Mouse (Mus musculus) hindbrain, embryonic 11.5 days (tissue): Measurements from ENCODE around the gene Scn10a. TPM values are rescaled to one million over a fixed set of nuclear protein-coding genes. Genes with fewer than 3 reads are reported as not detected.
A peak's percentile ranks its signal among the peaks of the same experiment; 100 is the strongest.

Experiments used
- ATAC-seq: fragments of 200-750 bp; cut with Nextera tagmentation; 2 replicates; pipeline ENCODE4 v1.8.0; 2017; ENCODE audit warnings: mild to moderate bottlenecking, moderate TSS enrichment, moderate library complexity; ENCODE audit not compliant: low FRiP score
- DNase-seq: peaks from one replicate; pipeline ENCODE4 v3.0.0-alpha.2; 2015; ENCODE audit warnings: low spot score
- H3K27ac ChIP-seq: fragments of 300-500 bp; sonication (generic); 2 replicates; pipeline ENCODE4 v1.5.1; 2014; ENCODE audit warnings: mild to moderate bottlenecking, low read depth, low read length
- H3K27me3 ChIP-seq: fragments of 300-500 bp; sonication (generic); 2 replicates; pipeline ENCODE4 v1.6.1; 2014; ENCODE audit warnings: mild to moderate bottlenecking, low read length, moderate library complexity, mixed read lengths; ENCODE audit not compliant: control insufficient read depth, insufficient read depth
- H3K36me3 ChIP-seq: fragments of 300-500 bp; sonication (generic); 2 replicates; pipeline ENCODE4 v1.6.1; 2014; ENCODE audit warnings: mild to moderate bottlenecking, low read length, moderate library complexity, mixed read lengths; ENCODE audit not compliant: control insufficient read depth, insufficient read depth
- H3K4me1 ChIP-seq: fragments of 300-500 bp; sonication (generic); replicated peaks from 2 replicates; pipeline ENCODE4 v1.6.1; 2014; ENCODE audit warnings: low read length, mixed read lengths; ENCODE audit not compliant: control insufficient read depth, insufficient read depth
- H3K4me2 ChIP-seq: fragments of 300-500 bp; sonication (generic); replicated peaks from 2 replicates; pipeline ENCODE4 v1.6.1; 2014; ENCODE audit warnings: mild to moderate bottlenecking, low read depth, low read length
- H3K4me3 ChIP-seq: fragments of 300-500 bp; sonication (generic); 2 replicates; pipeline ENCODE4 v1.5.1; 2014; ENCODE audit warnings: low read depth, low read length
- H3K9ac ChIP-seq: fragments of 300-500 bp; sonication (generic); 2 replicates; pipeline ENCODE4 v1.6.1; 2014; ENCODE audit warnings: low read depth, low read length
- H3K9me3 ChIP-seq: fragments of 300-500 bp; sonication (generic); 2 replicates; pipeline ENCODE4 v1.6.1; 2016; ENCODE audit warnings: low read length; ENCODE audit not compliant: control insufficient read depth
- WGBS: fragments of 180-500 bp; shearing (Covaris S2); extraction: QIAGEN DNeasy Blood & Tissue Kit; methylation state at CpG from one replicate; pipeline ENCODE4 v1.1.7; 2014; 5-methylcytosine and 5-hydroxymethylcytosine counted together
- polyA plus RNA-seq: library from polyadenylated mRNA; unstranded; fragments of >200 nt; fragmentation: Nextera tagmentation; extraction: Ambion mirVana; gene quantifications from 2 replicates; pipeline ENCODE4 v1.2.1, GENCODE M21; 2014

Scn10a gene
- polyA plus RNA-seq, 1 experiment from 2014 or later, result 0.26 TPM

GRCm38 (mm10) chr9:119728412-119729097, 9.4 kb upstream of the Scn10a start:
- H3K36me3 ChIP-seq, result no peaks in the 10 kb centered on the region
- H3K4me1 ChIP-seq, result no peaks in the 10 kb centered on the region; the same call in 1 of the 2 replicates
- H3K9ac ChIP-seq, result no peak overlapping the region
- DNase-seq (no peak), ATAC-seq (no peak)
- no peaks in the 10 kb centered on the region for H3K9me3 ChIP-seq
- WGBS, result 89% methylated on average over 11 of the region's 11 CpGs
- H3K4me2 ChIP-seq, result no peak overlapping the region
- no peaks in the 10 kb centered on the region for H3K27me3 ChIP-seq
- H3K27ac ChIP-seq, result no peak overlapping the region
- H3K4me3 ChIP-seq, result no peak overlapping the region

- no peak for ATAC-seq
- H3K9ac ChIP-seq, result no peak overlapping the region
- 95% methylated on average over 4 of the region's 4 CpGs for WGBS
Measured at GRCm38 (mm10) chr9:119726990-119727389, 7.9 kb upstream of the Scn10a start.

GRCm38 (mm10) chr9:119725293-119725862, 6.3 kb upstream of the Scn10a start:
- Histone ChIP-seq H3K4me1 (no peaks in the 10 kb centered on the region), H3K27ac (no peak overlapping the region), H3K27me3 (no peaks in the 10 kb centered on the region), H3K36me3 (no peaks in the 10 kb centered on the region), H3K9me3 (no peaks in the 10 kb centered on the region), H3K4me3 (no peak overlapping the region), H3K4me2 (no peak overlapping the region), H3K9ac (no peak overlapping the region)
- ATAC-seq (no peak), DNase-seq (no peak)
- 86% methylated on average over 6 of the region's 6 CpGs for WGBS

More at GRCm38 (mm10) chr9:119726990-119727389, 7.9 kb upstream of the Scn10a start:
- H3K27ac ChIP-seq, result no peak overlapping the region
- H3K27me3 ChIP-seq, result no peaks in the 10 kb centered on the region
- no peak for DNase-seq
- H3K4me2 ChIP-seq, result no peak overlapping the region
- no peak overlapping the region for H3K4me3 ChIP-seq
- H3K9me3 ChIP-seq, result no peaks in the 10 kb centered on the region
- no peaks in the 10 kb centered on the region for H3K36me3 ChIP-seq
- no peaks in the 10 kb centered on the region; the same call in 1 of the 2 replicates for H3K4me1 ChIP-seq

GRCm38 (mm10) chr9:119706700-119707099, 12.4 kb downstream of the Scn10a start:
- Histone ChIP-seq H3K9ac (no peak overlapping the region), H3K27ac (no peak overlapping the region), H3K27me3 (no peaks in the 10 kb centered on the region), H3K36me3 (no peaks in the 10 kb centered on the region), H3K9me3 (no peaks in the 10 kb centered on the region), H3K4me1 (no peaks in the 10 kb centered on the region), H3K4me3 (no peak overlapping the region), H3K4me2 (no peak overlapping the region)
- DNase-seq (peak; percentile 75), ATAC-seq (no peak)
- WGBS, result 11% methylated on average over 6 of the region's 6 CpGs

- ATAC-seq (no peak), DNase-seq (no peak)
- H3K4me1 ChIP-seq, result no peaks in the 10 kb centered on the region
- H3K4me3 ChIP-seq, result no peak overlapping the region
- no peaks in the 10 kb centered on the region for H3K27me3 ChIP-seq
- H3K36me3 ChIP-seq, result no peaks in the 10 kb centered on the region
- no peak overlapping the region for H3K27ac ChIP-seq
- H3K9ac ChIP-seq, result no peak overlapping the region
- H3K9me3 ChIP-seq, result no peaks in the 10 kb centered on the region
- WGBS, result 76% methylated on average over 7 of the region's 7 CpGs
- no peak overlapping the region for H3K4me2 ChIP-seq
Measured at GRCm38 (mm10) chr9:119691505-119691904, 27.6 kb downstream of the Scn10a start.

- Histone ChIP-seq H3K36me3 (no peaks in the 10 kb centered on the region), H3K4me2 (no peak overlapping the region), H3K4me1 (no peaks in the 10 kb centered on the region), H3K9me3 (no peaks in the 10 kb centered on the region), H3K27ac (no peak overlapping the region), H3K9ac (no peak overlapping the region), H3K27me3 (no peaks in the 10 kb centered on the region), H3K4me3 (no peak overlapping the region)
- ATAC-seq (no peak), DNase-seq (no peak)
- 81% methylated on average over 8 of the region's 8 CpGs for WGBS
Measured at GRCm38 (mm10) chr9:119691001-119691400, 28.1 kb downstream of the Scn10a start.

GRCm38 (mm10) chr9:119687893-119688292, 31.2 kb downstream of the Scn10a start:
- no peaks in the 10 kb centered on the region for H3K9me3 ChIP-seq
- H3K4me3 ChIP-seq, result no peak overlapping the region
- H3K4me2 ChIP-seq, result no peak overlapping the region
- no peak for ATAC-seq
- 79% methylated on average over 8 of the region's 8 CpGs for WGBS
- H3K9ac ChIP-seq, result no peak overlapping the region
- H3K36me3 ChIP-seq, result no peaks in the 10 kb centered on the region
- H3K27me3 ChIP-seq, result no peaks in the 10 kb centered on the region
- H3K27ac ChIP-seq, result no peak overlapping the region
- DNase-seq, result no peak
- no peaks in the 10 kb centered on the region for H3K4me1 ChIP-seq

GRCm38 (mm10) chr9:119686187-119686586, 32.9 kb downstream of the Scn10a start:
- DNase-seq, result no peak

GRCm38 (mm10) chr9:119680896-119681295, 38.2 kb downstream of the Scn10a start:
- no peak for ATAC-seq
- Histone ChIP-seq H3K36me3 (no peaks in the 10 kb centered on the region), H3K27me3 (no peaks in the 10 kb centered on the region), H3K4me3 (no peak overlapping the region), H3K4me1 (no peaks in the 10 kb centered on the region), H3K4me2 (no peak overlapping the region), H3K27ac (no peak overlapping the region), H3K9me3 (no peaks in the 10 kb centered on the region), H3K9ac (no peak overlapping the region)
- no peak for DNase-seq
- 80% methylated on average over 3 of the region's 3 CpGs for WGBS

More at GRCm38 (mm10) chr9:119686187-119686586, 32.9 kb downstream of the Scn10a start:
- WGBS, result 94% methylated on average over 8 of the region's 8 CpGs
- Histone ChIP-seq H3K27ac (no peak overlapping the region), H3K9me3 (no peaks in the 10 kb centered on the region), H3K4me1 (no peaks in the 10 kb centered on the region), H3K9ac (no peak overlapping the region), H3K27me3 (no peaks in the 10 kb centered on the region), H3K4me2 (no peak overlapping the region), H3K4me3 (no peak overlapping the region), H3K36me3 (no peaks in the 10 kb centered on the region)
- ATAC-seq, result no peak
